Mouse (Mus musculus) stomach, postnatal 0 days (tissue): ENCODE measurements around the gene Haus6.
"Not testable (repeated sequence)": the region's sequence is repeated elsewhere in the genome, so short reads cannot be mapped to it uniquely, and the experiment has no call there.

Source experiments
- CTCF ChIP-seq: IDR thresholded peaks from 2 replicates; pipeline ENCODE4 v1.5.1; 2016; ENCODE audit warnings: antibody characterized with exemption, low read depth, mild to moderate bottlenecking, moderate library complexity
- EP300 ChIP-seq: optimal IDR thresholded peaks from 2 replicates; pipeline ENCODE3; 2016; ENCODE audit warnings: antibody characterized with exemption

DNA sequence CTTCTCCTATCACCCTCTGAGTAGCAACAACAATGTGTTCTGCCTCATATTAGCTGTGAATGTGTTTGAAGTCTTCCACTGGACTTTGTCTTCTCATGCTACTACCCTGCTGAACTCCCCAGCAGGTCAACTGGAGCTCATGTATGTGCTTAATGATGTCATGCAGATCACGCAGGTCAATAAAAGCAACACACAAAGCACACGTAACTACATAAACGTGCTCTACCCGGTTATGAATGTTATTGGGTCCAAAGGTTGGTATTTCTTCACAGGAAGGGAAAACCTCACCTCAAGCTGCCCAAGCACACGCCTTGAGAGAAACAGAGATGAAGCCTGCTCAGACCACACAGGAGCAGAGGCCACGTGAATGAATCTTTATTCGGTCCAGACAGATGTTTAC, 14.6 kb upstream of the Haus6 start:
- TF ChIP-seq EP300, CTCF: not testable (repeated sequence)
